Mouse (Mus musculus) mature B cell (primary cell): ENCODE measurements around the gene Gm17190.
"Not testable (repeated sequence)": the region's sequence is repeated elsewhere in the genome, so short reads cannot be mapped to it uniquely, and the experiment has no call there.

Experiments
- in situ Hi-C: fragments of 300-500 bp; cut with MboI; formaldehyde crosslinking; loops from 2 replicates; pipeline ENCODE4 v1.14.3; 2019

Gm17190 gene

GRCm38 (mm10) chr13:96081754-96082153 lies at the start of gene Gm17190:
Gene Gm17190 (plus strand): TSS chr13:96082054.
- in situ Hi-C loops: not testable (repeated sequence)

- in situ Hi-C loops: no loop called here
These were observed 42.3 kb upstream of the Gm17190 start for GRCm38 (mm10) chr13:96039536-96039935.

- in situ Hi-C loops: no loop called here
These were observed 41.4 kb upstream of the Gm17190 start for GRCm38 (mm10) chr13:96040275-96041042.

GRCm38 (mm10) chr13:96045396-96045795 lies 36.5 kb upstream of the Gm17190 start:
- in situ Hi-C loops: no loop called here

- in situ Hi-C loops: no loop called here
These were observed 29.1 kb upstream of the Gm17190 start for GRCm38 (mm10) chr13:96052755-96053154.

- in situ Hi-C loops: no loop called here
These were observed 8.3 kb upstream of the Gm17190 start for GRCm38 (mm10) chr13:96073555-96073954.

GRCm38 (mm10) chr13:96081276-96081675 lies 578 bp upstream of the Gm17190 start, which contains the start of gene Gm20075:
Gene Gm20075 (minus strand): TSS chr13:96081376.
- in situ Hi-C loops: not testable (repeated sequence)

GRCm38 (mm10) chr13:96085581-96086302 lies 3.9 kb downstream of the Gm17190 start:
- in situ Hi-C loops: no loop called here

- in situ Hi-C loops: no loop called here
These were observed 9.1 kb downstream of the Gm17190 start for GRCm38 (mm10) chr13:96090929-96091328.

- in situ Hi-C loops: no loop called here
These were observed 24.5 kb downstream of the Gm17190 start for GRCm38 (mm10) chr13:96106367-96106766.

GRCm38 (mm10) chr13:96110767-96111166 lies 28.9 kb downstream of the Gm17190 start:
- in situ Hi-C loops: no loop called here

GRCm38 (mm10) chr13:96112711-96113110 lies 30.9 kb downstream of the Gm17190 start:
- in situ Hi-C loops: no loop called here

GRCm38 (mm10) chr13:96125011-96125410 lies 43.2 kb downstream of the Gm17190 start:
- in situ Hi-C loops: no loop called here

- in situ Hi-C loops: no loop called here
These were observed 44.8 kb downstream of the Gm17190 start for GRCm38 (mm10) chr13:96126669-96127068.

- in situ Hi-C loops: no loop called here
These were observed 47.2 kb downstream of the Gm17190 start for GRCm38 (mm10) chr13:96129081-96129480.

GRCm38 (mm10) chr13:96131050-96131449 lies 49.2 kb downstream of the Gm17190 start:
- in situ Hi-C loops: no loop called here

- in situ Hi-C loops: no loop called here
These were observed 50.1 kb downstream of the Gm17190 start for GRCm38 (mm10) chr13:96131911-96132310.

- in situ Hi-C loops: no loop called here
These were observed 50.6 kb downstream of the Gm17190 start, which contains the start of gene Sv2c for GRCm38 (mm10) chr13:96132401-96132816. Gene Sv2c (minus strand): TSS chr13:96132577.
